Comparison of ENCODE assay signal across 8 mouse cellular contexts in the genomic region with DNA sequence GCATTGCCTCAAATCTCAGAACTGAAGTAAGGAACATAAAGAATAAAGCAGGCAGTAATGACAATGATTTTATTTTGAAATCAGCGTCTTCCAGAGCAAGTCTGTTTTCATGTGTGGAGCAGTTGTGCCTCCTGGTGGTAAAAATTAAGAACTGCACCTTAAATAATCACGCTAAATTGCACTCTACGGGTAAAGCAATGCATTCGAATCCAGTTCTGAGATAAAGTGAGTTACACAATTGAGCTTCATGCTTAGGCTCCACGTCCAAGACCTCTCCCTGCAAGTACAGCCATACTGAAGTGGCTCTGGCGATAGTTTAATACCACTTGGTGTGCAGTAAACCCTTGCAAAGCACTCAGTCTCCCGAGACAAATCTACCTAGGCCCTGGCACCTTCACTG.
A peak's percentile ranks its signal among the peaks of the same experiment; 100 is the strongest.
DNase-seq lines count a peak whose midpoint lies in the region; ATAC-seq lines count a peak whose summit lies in the region.

No protein-coding gene starts in this region.

- H3K27me3 ChIP-seq in forebrain, embryonic 14.5 days (replicated peaks; ENCODE audit: control insufficient read depth, insufficient read depth, low read length), result no peaks in the 10 kb centered on the region
- peaks cover 17% of the 10 kb centered on the region; the same call in 1 of the 2 replicates for H3K27me3 ChIP-seq in forebrain, embryonic 15.5 days
- no peaks in the 10 kb centered on the region for H3K27me3 ChIP-seq in midbrain, embryonic 11.5 days (ENCODE audit: control insufficient read depth, insufficient read depth, low read length)
- no peaks in the 10 kb centered on the region for H3K27me3 ChIP-seq in midbrain, embryonic 13.5 days

- DNase-seq in forebrain, embryonic 14.5 days (ENCODE audit: low spot score), result peak; percentile 84
- DNase-seq in midbrain, embryonic 11.5 days (ENCODE audit: low spot score, missing footprints), result peak; percentile 93
- peak; percentile 45 to 83 for DNase-seq in frontal cortex, postnatal 36 days (ENCODE audit: low spot score in 2 of 2)
- peak; percentile 64 for DNase-seq in lung, postnatal 10 days
- DNase-seq in urinary bladder, adult 18-20 months (ENCODE audit: low spot score in 2 of 2), result no peak

- no peak overlapping the region for H3K4me3 ChIP-seq in forebrain, embryonic 14.5 days (ENCODE audit: low read depth, low read length)
- H3K4me3 ChIP-seq in forebrain, embryonic 15.5 days, result no peak overlapping the region
- H3K4me3 ChIP-seq in midbrain, embryonic 11.5 days (ENCODE audit: low read depth, low read length), result no peak overlapping the region
- H3K4me3 ChIP-seq in midbrain, embryonic 13.5 days (replicated peaks), result no peak overlapping the region

- H3K9ac ChIP-seq in forebrain, embryonic 14.5 days (ENCODE audit: low read length), result no peak overlapping the region
- H3K9ac ChIP-seq in forebrain, embryonic 15.5 days (replicated peaks), result no peak overlapping the region
- H3K9ac ChIP-seq in midbrain, embryonic 11.5 days (ENCODE audit: low read length), result no peak overlapping the region
- H3K9ac ChIP-seq in midbrain, embryonic 13.5 days (replicated peaks), result no peak overlapping the region

- no peaks in the 10 kb centered on the region for H3K9me3 ChIP-seq in forebrain, embryonic 14.5 days (replicated peaks; ENCODE audit: control insufficient read depth, low read length)
- H3K9me3 ChIP-seq in forebrain, embryonic 15.5 days, result no peaks in the 10 kb centered on the region
- H3K9me3 ChIP-seq in midbrain, embryonic 11.5 days (ENCODE audit: control insufficient read depth, low read length), result no peaks in the 10 kb centered on the region
- no peaks in the 10 kb centered on the region for H3K9me3 ChIP-seq in midbrain, embryonic 13.5 days

- H3K4me1 ChIP-seq in forebrain, embryonic 14.5 days (ENCODE audit: control insufficient read depth, insufficient read depth, low read length), result no peaks in the 10 kb centered on the region
- no peaks in the 10 kb centered on the region for H3K4me1 ChIP-seq in forebrain, embryonic 15.5 days
- no peaks in the 10 kb centered on the region; the same call in 1 of the 2 replicates for H3K4me1 ChIP-seq in midbrain, embryonic 11.5 days (ENCODE audit: control insufficient read depth, insufficient read depth, low read length)
- peaks cover 13% of the 10 kb centered on the region for H3K4me1 ChIP-seq in midbrain, embryonic 13.5 days (replicated peaks)

- no peak overlapping the region for H3K27ac ChIP-seq in forebrain, embryonic 14.5 days (ENCODE audit: low read depth, low read length)
- no peak overlapping the region for H3K27ac ChIP-seq in forebrain, embryonic 15.5 days (replicated peaks)
- no peak overlapping the region for H3K27ac ChIP-seq in midbrain, embryonic 11.5 days (ENCODE audit: low read depth, low read length)
- no peak overlapping the region for H3K27ac ChIP-seq in midbrain, embryonic 13.5 days

- 0 out of 2 replicates have a peak, but pooled peaks have one; percentile 23 for ATAC-seq in forebrain, embryonic 14.5 days
- ATAC-seq in forebrain, embryonic 15.5 days (replicated peaks), result no peak
- ATAC-seq in midbrain, embryonic 11.5 days (ENCODE audit: low FRiP score), result no peak
- no peak for ATAC-seq in midbrain, embryonic 13.5 days
- ATAC-seq in activated CD4-positive, CD25-positive, alpha-beta regulatory T cell, adult 4 months, result peak; percentile 63

- 28% methylated on average over 7 of the region's 7 CpGs for WGBS in forebrain, embryonic 14.5 days
- 22% methylated on average over 7 of the region's 7 CpGs for WGBS in forebrain, embryonic 15.5 days
- 30% methylated on average over 7 of the region's 7 CpGs for WGBS in midbrain, embryonic 11.5 days
- 29% methylated on average over 7 of the region's 7 CpGs for WGBS in midbrain, embryonic 13.5 days

- no peaks in the 10 kb centered on the region for H3K36me3 ChIP-seq in forebrain, embryonic 14.5 days (ENCODE audit: control insufficient read depth, insufficient read depth, low read length)
- H3K36me3 ChIP-seq in forebrain, embryonic 15.5 days, result no peaks in the 10 kb centered on the region
- H3K36me3 ChIP-seq in midbrain, embryonic 11.5 days (ENCODE audit: control insufficient read depth, insufficient read depth, low read length), result no peaks in the 10 kb centered on the region
- peaks cover 4% of the 10 kb centered on the region for H3K36me3 ChIP-seq in midbrain, embryonic 13.5 days

- H3K4me2 ChIP-seq in forebrain, embryonic 14.5 days (ENCODE audit: low read length), result no peak overlapping the region
- H3K4me2 ChIP-seq in forebrain, embryonic 15.5 days (replicated peaks), result no peak overlapping the region
- H3K4me2 ChIP-seq in midbrain, embryonic 11.5 days, result no peak overlapping the region
- H3K4me2 ChIP-seq in midbrain, embryonic 13.5 days (replicated peaks), result no peak overlapping the region

Comparison
In these comparisons a context has a peak if more than half of its experiments do, and no peak if none do; other contexts are left out.
1. ATAC-seq: peak in forebrain, embryonic 14.5 days (single experiment) and activated CD4-positive, CD25-positive, alpha-beta regulatory T cell, adult 4 months (single experiment); none in forebrain, embryonic 15.5 days (single experiment), midbrain, embryonic 11.5 days (single experiment) and midbrain, embryonic 13.5 days (single experiment).
2. DNase-seq: peak in forebrain, embryonic 14.5 days (single experiment), midbrain, embryonic 11.5 days (single experiment), frontal cortex, postnatal 36 days (2 of 2) and lung, postnatal 10 days (single experiment); none in urinary bladder, adult 18-20 months (0 of 2).